Mouse (Mus musculus) stomach, postnatal 0 days (tissue): ENCODE data around the gene Tmem104. TPM values are rescaled to one million over a fixed set of nuclear protein-coding genes. Genes with fewer than 3 reads are reported as not detected.

Experiments used
- ATAC-seq: fragments of 200-750 bp; cut with Nextera tagmentation; 2 replicates; pipeline ENCODE4 v1.8.0; 2017; ENCODE audit not compliant: low FRiP score, low TSS enrichment
- DNase-seq: peaks from one replicate; pipeline ENCODE4 v3.0.0-alpha.2; 2016; ENCODE audit warnings: low spot score
- H3K27ac ChIP-seq: fragments of 300-500 bp; sonication (generic); replicated peaks from 2 replicates; pipeline ENCODE4 v1.5.1; 2014; ENCODE audit warnings: mild to moderate bottlenecking, control low read depth
- H3K27me3 ChIP-seq: fragments of 300-500 bp; sonication (generic); 2 replicates; pipeline ENCODE4 v1.6.1; 2014; ENCODE audit warnings: low read length; ENCODE audit not compliant: control insufficient read depth, insufficient read depth
- H3K36me3 ChIP-seq: fragments of 300-500 bp; sonication (generic); 2 replicates; pipeline ENCODE4 v1.6.1; 2014; ENCODE audit warnings: low read length, mixed read lengths; ENCODE audit not compliant: control insufficient read depth, insufficient read depth
- H3K4me1 ChIP-seq: fragments of 300-500 bp; sonication (generic); replicated peaks from 2 replicates; pipeline ENCODE4 v1.6.1; 2014; ENCODE audit warnings: antibody characterized with exemption; ENCODE audit not compliant: control insufficient read depth, insufficient read depth
- H3K4me2 ChIP-seq: fragments of 300-500 bp; sonication (generic); replicated peaks from 2 replicates; pipeline ENCODE4 v1.6.1; 2014; ENCODE audit warnings: low read depth, mild to moderate bottlenecking, control low read depth, moderate library complexity
- H3K4me3 ChIP-seq: fragments of 300-500 bp; sonication (generic); 2 replicates; pipeline ENCODE4 v1.5.1; 2014; ENCODE audit warnings: low read depth, low read length, control low read depth
- H3K9ac ChIP-seq: fragments of 300-500 bp; sonication (generic); 2 replicates; pipeline ENCODE4 v1.6.1; 2014; ENCODE audit warnings: mild to moderate bottlenecking, low read length, control low read depth, mixed read lengths
- H3K9me3 ChIP-seq: fragments of 300-500 bp; sonication (generic); 2 replicates; pipeline ENCODE4 v1.6.1; 2016; ENCODE audit warnings: low read length; ENCODE audit not compliant: control insufficient read depth
- CTCF ChIP-seq: IDR thresholded peaks from 2 replicates; pipeline ENCODE4 v1.5.1; 2016; ENCODE audit warnings: antibody characterized with exemption, low read depth, mild to moderate bottlenecking, moderate library complexity
- EP300 ChIP-seq: optimal IDR thresholded peaks from 2 replicates; pipeline ENCODE3; 2016; ENCODE audit warnings: antibody characterized with exemption
- WGBS: fragments of 180-500 bp; shearing (Covaris S2); extraction: QIAGEN DNeasy Blood & Tissue Kit; methylation state at CpG from one replicate; pipeline ENCODE4 v1.1.7; 2014; 5-methylcytosine and 5-hydroxymethylcytosine counted together
- polyA plus RNA-seq: library from polyadenylated mRNA; unstranded; fragments of >200 nt; fragmentation: Nextera tagmentation; extraction: Ambion mirVana; gene quantifications from 2 replicates; pipeline ENCODE4 v1.2.1, GENCODE M21; 2015

Tmem104 gene
- polyA plus RNA-seq, 1 experiment from 2014 or later = 6.3 TPM

GRCm38 (mm10) chr11:115160016-115160797, 27.1 kb upstream of the Tmem104 start:
- Histone ChIP-seq H3K27ac (no peak overlapping the region), H3K9ac (no peak overlapping the region)

GRCm38 (mm10) chr11:115160883-115161577, 26.3 kb upstream of the Tmem104 start:
- Histone ChIP-seq H3K4me3 (no peak overlapping the region), H3K27ac (no peak overlapping the region), H3K9me3 (no peaks in the 10 kb centered on the region), H3K36me3 (no peaks in the 10 kb centered on the region), H3K4me1 (no peaks in the 10 kb centered on the region), H3K9ac (no peak overlapping the region), H3K4me2 (no peak overlapping the region), H3K27me3 (no peaks in the 10 kb centered on the region)
- ATAC-seq = no peak
- TF ChIP-seq CTCF (peak; percentile 94), EP300 (no peak)
- WGBS = 27% methylated on average over 10 of the region's 10 CpGs
- DNase-seq = peak; percentile 86

More at GRCm38 (mm10) chr11:115160016-115160797, 27.1 kb upstream of the Tmem104 start:
- TF ChIP-seq EP300 = no peak
- peak; percentile 90 for TF ChIP-seq CTCF
- WGBS = 57% methylated on average over 11 of the region's 11 CpGs
- no peak overlapping the region for H3K4me3 ChIP-seq
- no peaks in the 10 kb centered on the region for H3K36me3 ChIP-seq
- ATAC-seq = peak; percentile 24; the same call in 1 of the 2 replicates
- H3K4me1 ChIP-seq = no peaks in the 10 kb centered on the region
- H3K9me3 ChIP-seq = no peaks in the 10 kb centered on the region
- no peak overlapping the region for H3K4me2 ChIP-seq
- H3K27me3 ChIP-seq = no peaks in the 10 kb centered on the region
- DNase-seq = peak; percentile 92

- H3K9ac ChIP-seq = no peak overlapping the region
Measured at GRCm38 (mm10) chr11:115161578-115162204, 25.6 kb upstream of the Tmem104 start.

GRCm38 (mm10) chr11:115162205-115162601, 25.1 kb upstream of the Tmem104 start:
- no peak for DNase-seq
- Histone ChIP-seq H3K36me3 (no peaks in the 10 kb centered on the region), H3K4me2 (peak overlapping the region; percentile 90), H3K27ac (peak overlapping the region; percentile 87), H3K4me1 (no peaks in the 10 kb centered on the region), H3K9me3 (no peaks in the 10 kb centered on the region), H3K4me3 (peak overlapping the region; percentile 74), H3K27me3 (no peaks in the 10 kb centered on the region), H3K9ac (0 out of 2 replicates have a peak overlapping the region, but pooled peaks have one; percentile 23)
- ATAC-seq = no peak
- TF ChIP-seq EP300 (no peak), CTCF (no peak)
- 22% methylated on average over 9 of the region's 9 CpGs for whole genome bisulfite sequencing

More at GRCm38 (mm10) chr11:115161578-115162204, 25.6 kb upstream of the Tmem104 start:
- WGBS = 48% methylated on average over 9 of the region's 9 CpGs
- Histone ChIP-seq H3K36me3 (no peaks in the 10 kb centered on the region), H3K27ac (peak overlapping the region; percentile 87), H3K4me3 (no peak overlapping the region), H3K4me2 (no peak overlapping the region), H3K27me3 (no peaks in the 10 kb centered on the region), H3K4me1 (no peaks in the 10 kb centered on the region), H3K9me3 (no peaks in the 10 kb centered on the region)
- no peak for ATAC-seq
- no peak for TF ChIP-seq EP300
- no peak for DNase-seq

- H3K9me3 ChIP-seq = no peaks in the 10 kb centered on the region
- H3K4me1 ChIP-seq = no peaks in the 10 kb centered on the region
- no peak for TF ChIP-seq EP300
- TF ChIP-seq CTCF = no peak
- WGBS = under 1% methylated on average over 46 of the region's 47 CpGs
- no peaks in the 10 kb centered on the region for H3K27me3 ChIP-seq
- H3K27ac ChIP-seq = peak within 1 kb of the TSS; percentile 87
- H3K4me2 ChIP-seq = peak within 1 kb of the TSS; percentile 90
- peak within 1 kb of the TSS; percentile 68 for H3K9ac ChIP-seq
- DNase-seq (peak; percentile 99), ATAC-seq (peak; percentile 94)
- no peaks in the 10 kb centered on the region for H3K36me3 ChIP-seq
- peak within 1 kb of the TSS; percentile 74 for H3K4me3 ChIP-seq
Measured at GRCm38 (mm10) chr11:115162832-115163480, 24.3 kb upstream of the Tmem104 start, which contains the start of gene Slc9a3r1. TSS of gene Slc9a3r1 (plus strand) at chr11:115163341.
